Mouse (Mus musculus): ENCODE measurements around the gene Wdr74.

Wdr74 gene

DNA sequence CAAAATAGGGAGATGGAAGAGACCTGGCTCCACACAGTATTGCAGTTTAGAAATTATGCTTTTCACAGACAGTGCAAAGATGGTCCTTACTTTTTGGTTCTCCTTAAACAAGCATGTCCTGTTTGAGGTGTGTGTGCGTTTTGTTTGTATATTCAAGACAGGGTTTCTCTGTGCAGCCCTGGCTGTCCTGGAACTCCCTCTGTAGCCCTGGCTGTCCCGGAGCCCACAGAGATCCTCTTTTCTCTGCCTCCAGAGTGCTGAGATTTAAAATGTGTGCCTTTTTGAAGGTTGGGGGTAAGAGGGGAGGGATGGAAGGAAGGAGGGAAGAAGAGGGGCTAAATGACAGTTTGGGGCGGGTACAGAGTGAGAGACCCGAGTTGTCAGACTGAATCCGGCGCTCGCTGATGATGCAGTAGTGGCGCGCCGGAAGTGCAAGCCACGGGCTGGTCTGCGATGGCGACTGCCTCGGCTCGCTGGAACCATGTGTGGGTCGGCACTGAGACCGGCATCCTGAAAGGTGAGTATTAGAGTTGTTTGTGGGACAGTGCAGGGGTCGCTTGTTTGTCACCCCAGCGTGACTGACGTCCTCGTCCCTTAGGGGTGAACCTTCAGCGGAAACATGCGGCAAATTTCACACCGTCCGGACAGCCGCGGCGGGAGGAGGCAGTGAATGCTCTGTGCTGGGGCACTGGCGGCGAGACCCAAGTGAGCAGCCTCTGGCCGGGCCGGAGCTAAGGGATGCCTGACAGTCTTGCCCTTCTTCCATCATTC lies at the start of gene Wdr74:
Wdr74 (plus strand) TSS at position 439 of the 771 bp plus-strand sequence.
- DNase-seq (ENCODE audit: low spot score), result peak; percentile 93

DNA sequence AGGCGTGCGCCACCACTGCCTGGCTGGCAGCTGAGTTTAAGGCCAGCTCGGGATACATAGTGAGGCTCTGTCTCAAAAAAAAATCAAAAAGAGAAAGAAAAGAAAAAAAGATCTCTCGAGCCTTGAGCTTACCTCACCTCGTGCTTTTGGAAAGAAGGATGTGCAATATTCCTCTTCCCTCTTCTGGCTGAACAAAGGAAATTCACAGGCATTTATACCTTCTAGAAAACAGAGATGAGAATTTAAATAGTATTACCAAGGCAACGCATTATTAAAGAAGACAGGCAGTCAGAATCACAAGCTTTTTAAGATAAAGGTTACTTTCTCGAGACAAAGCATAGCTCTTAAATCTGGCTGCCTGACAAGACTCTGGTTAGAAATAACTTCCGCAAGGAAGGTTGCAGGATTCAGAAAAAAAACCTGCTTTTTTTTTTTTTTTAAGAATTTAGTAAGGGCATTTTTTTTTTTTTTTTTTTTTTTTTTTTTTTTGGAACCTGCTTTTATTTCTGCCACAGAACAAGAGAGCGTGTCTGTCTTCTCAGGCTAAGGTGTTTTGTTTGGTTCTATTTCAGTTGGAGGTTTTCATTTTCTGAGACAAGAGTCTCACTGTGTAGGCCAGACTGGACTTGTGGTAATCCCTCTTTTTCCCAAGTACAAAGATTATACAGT lies 43.6 kb upstream of the Wdr74 start:
- DNase-seq (ENCODE audit: low spot score), result no peak

DNA sequence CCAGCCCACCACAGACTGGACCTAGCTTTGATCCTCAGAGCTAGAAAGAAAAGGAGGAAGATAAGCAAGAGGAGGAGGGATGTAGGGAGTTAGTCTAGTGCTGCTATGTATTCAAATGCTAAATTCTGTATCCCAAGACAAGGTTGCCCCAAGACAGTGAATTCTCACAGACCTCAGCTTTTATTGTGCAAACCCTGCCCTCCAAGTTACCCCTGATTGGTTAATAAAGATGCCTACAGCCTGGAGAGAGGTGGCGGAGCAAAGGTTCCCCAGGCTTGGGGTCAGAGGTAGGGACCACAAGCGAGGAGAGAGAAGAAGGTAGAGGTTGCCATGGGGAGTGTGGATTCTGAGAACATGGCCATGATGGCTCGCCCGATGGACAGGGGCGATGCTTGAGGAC lies 42.9 kb upstream of the Wdr74 start:
- no peak for DNase-seq (ENCODE audit: low spot score)

DNA sequence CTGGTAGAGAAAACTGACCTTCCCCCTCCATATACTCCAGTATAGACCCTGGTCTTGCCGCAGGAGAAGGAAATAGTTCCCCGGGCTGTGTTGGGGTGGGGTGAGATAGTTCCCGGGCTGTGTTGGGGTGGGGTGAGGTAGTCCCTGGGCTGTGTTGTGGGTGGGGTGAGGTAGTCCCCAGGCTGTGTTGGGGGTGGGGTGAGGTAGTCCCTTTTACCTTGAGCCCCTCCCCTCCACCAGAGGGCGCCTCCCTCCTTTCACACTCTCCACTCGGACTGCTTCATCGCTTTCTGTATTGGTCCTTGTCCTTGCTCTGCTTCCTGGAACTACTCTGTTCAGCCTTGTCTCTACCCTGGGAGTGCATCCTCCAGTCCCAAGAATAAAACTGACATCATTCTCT lies 40.3 kb upstream of the Wdr74 start:
- no peak for DNase-seq (ENCODE audit: low spot score)

DNA sequence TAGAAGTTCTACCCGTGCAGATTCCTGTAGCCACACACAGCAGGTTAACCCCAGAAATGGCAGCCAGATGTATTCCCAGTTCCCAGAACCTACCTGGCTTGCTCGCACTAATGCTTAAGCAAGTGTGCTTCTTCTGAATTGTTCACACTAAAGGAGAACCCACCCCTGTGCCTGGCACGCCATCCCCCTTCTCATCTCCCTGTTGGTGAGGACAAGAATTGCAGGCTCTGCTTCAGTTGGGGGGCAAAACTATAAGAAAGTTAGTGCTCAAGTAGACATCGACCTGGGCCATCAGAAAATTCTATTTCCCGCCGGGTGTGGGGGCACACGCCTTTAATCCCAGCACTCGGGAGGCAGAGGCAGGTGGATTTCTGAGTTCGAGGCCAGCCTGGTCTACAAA lies 36.0 kb upstream of the Wdr74 start:
- DNase-seq (ENCODE audit: low spot score), result no peak

DNA sequence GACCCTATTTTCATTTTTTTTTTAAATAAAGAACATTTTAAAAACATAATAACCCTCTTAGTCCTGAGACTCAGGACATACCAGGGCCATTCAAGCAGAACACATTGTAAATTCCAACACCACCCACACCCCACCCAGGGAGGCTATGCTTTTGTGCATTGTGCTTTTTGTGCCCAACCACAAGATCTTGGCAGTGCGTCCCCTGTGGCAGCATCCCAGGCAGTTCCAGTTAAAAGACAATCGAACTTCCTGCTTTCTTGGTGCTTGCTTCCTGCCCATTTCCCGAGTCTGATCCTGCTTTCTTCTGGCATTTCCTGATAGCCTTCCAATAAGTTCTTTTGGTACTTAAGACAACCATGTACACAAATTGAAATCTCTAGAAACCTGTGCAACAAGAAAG lies 33.2 kb upstream of the Wdr74 start:
- no peak for DNase-seq (ENCODE audit: low spot score)

DNA sequence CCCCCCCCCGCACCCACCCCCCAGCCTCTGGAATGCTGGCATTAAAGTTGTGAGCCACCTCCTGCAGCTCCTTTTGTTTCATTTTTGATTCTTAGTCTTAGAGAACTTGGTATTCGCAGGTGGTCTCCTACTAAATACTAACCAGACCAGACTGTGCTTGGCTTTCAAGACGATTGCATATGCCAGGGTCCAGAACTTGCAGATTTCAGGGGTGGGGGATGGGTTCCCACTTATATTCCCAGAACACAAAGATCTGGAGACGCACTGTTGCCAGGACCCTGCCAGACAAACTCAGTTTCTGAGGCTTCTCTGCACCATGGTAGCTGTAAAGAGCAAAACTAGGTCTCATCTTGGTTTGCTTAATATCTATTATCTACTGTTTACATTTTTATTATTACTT lies 32.1 kb upstream of the Wdr74 start:
- no peak for DNase-seq (ENCODE audit: low spot score)

DNA sequence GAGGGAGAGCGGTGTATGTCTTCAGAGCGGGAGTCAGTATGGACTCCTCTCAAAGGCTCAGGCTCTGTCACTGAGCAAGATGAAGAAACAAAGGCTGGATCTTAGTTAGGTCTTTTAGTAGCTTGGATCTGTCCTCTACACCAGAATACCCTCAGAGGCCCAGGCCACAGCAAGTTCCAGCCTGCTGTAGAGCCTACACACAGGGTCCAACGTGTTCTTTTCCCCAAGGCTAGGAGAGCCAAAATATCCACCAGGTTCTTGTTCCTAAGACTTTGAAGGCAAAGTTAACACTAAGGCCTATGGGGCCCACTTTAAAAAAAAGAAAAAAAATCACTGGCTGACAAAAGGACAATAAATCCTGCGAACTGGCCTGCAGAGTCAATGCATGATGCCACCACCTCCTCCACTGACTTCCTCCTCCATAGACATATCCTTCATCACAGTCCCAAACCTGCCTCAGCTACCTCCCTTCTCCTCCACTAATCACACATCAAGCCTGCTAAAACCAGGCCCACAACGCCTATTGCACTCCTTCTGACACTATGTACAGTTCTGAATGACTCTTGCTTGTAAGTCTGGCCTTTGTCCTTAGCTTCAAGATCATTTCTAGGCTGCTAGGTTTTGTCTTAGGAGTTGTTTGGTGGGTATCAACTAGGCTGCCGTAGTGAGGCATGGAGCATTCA lies 30.5 kb upstream of the Wdr74 start:
- DNase-seq (ENCODE audit: low spot score), result no peak

DNA sequence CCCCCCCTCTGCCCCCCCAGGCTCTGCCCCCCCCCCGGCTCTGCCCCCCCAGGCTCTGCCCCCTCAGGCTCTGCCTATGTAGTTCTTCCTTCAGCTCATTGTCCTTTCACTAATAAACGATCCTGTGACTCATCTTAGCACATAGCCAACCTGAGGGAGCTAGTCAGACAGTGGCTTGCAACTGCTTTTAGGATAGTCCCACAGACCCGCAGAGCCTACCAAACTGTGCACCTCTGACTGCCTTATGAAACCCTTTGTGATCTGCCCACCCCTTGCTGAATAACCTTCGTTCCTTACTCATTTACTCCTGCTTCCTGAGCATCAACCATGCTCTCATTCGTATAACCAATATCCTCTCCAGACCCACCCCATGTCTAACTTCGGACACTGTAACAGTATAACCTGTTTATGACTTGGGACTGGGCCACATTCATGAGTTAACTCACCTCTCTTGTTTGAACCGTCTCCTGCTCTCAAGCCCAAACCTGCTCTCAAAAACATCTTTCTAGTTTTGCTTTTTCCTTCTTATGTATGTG lies 29.4 kb upstream of the Wdr74 start:
- DNase-seq (ENCODE audit: low spot score), result no peak

DNA sequence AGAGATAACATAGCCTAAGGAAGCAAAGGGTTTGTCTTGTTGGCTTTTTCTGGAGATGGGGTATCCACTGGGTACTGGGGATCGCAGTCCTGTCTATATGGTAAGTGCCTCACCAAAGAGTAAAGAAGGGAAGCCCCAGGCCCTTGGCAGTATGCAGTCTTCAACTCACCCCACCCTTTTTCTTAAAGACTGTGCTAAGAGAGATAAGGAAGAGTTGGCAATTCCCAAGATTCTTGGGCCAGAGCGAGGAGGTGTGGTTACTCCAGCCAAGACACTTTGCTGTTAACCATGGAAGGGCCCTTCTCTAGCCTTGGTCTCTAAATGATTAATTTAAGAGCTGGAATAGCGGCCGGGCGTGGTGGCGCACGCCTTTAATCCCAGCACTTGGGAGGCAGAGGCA lies 28.7 kb upstream of the Wdr74 start:
- no peak for DNase-seq (ENCODE audit: low spot score)

DNA sequence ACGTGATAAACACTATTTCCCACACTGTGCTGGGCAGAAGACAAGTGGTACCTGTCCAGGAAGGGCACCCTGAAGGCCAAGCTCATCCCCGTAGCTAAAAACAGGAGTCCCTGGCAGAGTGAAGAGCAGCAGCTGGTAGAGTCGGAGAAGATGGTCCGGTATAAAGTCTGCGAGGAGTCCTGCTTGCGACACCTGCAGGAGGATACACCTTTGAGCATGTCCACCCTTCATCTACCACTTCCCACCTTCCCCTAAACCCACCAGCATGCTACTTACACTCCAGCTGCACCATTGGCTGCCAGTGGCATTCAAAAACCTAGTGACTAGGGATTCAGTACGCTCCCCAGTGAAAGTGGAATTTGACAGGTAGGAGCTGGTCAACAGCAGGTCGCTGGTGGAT lies 26.7 kb upstream of the Wdr74 start:
- no peak for DNase-seq (ENCODE audit: low spot score)

DNA sequence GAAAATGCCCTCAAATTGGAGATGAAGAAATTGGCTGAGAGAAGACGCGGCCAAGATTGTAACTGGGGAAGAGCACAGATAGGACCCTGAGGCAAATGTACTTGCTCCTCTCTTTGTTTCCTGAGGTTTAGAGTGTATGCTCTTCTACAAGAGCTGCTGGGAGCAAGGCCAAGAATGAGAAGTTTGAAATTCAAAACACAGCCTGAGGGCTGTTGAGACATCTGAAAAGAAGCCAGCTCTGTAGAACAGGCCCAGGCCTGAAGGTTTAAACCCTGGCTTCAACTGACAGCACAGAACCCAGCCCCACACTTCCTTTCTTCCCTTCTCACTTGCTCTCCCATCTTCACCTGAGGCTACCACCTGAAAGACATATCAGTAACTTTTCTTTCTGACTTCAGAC lies 25.6 kb upstream of the Wdr74 start:
- no peak for DNase-seq (ENCODE audit: low spot score)

DNA sequence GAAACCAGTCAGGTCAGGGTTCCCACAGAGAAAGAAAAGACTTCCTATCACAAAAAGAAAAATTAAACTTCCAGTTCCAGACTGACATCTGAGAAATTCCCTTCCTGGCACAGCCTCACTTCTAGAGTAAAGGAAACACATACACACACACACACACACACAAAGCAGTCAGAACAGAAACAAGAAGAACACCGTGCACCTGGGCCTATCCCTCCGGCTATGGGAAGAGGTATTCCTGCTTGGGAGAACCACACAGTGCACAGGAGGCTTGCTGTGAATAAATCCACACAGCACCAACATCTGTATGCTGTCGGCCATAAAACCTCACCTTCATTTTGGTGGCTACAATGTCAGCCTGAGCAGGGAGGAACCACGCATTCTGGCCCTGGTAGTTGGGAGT lies 24.1 kb upstream of the Wdr74 start:
- no peak for DNase-seq (ENCODE audit: low spot score)

DNA sequence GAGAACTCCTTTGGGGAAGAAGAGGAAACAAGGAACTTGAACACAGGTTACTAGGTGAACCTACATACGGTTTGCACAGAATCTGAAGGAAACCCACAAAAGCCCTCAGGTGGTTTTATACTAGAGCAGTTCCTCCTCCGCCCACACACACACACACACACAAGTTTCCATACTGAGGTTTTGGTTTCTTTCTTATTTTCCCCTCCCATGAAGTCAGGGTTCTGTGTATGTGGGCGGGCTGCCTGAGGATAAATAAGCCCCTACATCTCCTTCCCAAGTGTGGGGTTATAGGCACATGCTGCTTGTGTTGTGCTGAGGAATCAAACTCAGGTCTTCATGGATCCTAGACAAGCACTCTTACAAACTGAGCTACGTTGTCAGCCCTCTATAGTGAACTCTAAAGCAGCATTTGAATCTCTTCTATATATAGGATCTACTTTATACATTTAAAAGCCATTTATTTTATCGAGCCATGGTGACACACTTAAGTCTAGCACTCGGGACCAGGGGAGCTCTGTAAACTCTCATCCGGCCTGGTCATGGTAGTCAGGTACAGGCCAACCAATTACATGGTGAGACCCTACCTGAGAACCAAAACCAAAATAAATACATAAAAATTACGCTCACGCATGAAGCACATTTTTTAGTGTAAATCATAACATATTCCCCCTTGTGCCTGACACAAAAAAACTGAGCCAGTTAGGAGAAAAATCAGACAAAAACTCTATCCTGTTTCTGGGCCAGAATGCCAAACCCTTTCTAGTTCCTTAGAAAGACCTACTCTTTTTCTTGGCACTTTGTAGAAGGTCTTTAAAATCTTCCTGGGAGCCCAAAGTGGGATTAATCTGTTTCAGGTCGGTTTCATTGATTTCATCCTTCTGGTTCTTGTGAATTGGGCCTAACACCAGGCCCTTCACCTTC lies 23.4 kb upstream of the Wdr74 start:
- no peak for DNase-seq (ENCODE audit: low spot score)

DNA sequence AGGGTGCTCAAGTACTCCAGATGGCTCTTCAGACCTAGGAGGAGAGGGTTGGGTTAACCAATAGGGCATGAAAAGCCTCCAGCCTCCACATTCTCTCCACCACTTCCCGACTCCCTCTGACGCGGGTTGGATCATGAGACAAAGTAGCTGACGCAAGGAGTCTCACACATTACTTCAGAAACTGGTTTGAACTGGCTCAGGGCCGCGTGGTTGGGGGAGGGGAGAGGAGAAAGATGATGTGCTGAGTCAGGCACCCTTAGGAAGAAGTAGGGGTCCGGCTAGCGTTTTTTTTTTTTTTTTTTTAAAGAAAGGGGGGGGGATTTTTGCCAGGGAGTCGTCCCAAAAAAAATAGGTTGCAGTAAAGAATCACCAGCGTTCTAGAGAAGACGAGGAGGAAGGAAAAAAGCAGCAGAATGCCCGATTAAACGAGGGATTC lies 22.7 kb upstream of the Wdr74 start:
- DNase-seq (ENCODE audit: low spot score), result peak; percentile 55

DNA sequence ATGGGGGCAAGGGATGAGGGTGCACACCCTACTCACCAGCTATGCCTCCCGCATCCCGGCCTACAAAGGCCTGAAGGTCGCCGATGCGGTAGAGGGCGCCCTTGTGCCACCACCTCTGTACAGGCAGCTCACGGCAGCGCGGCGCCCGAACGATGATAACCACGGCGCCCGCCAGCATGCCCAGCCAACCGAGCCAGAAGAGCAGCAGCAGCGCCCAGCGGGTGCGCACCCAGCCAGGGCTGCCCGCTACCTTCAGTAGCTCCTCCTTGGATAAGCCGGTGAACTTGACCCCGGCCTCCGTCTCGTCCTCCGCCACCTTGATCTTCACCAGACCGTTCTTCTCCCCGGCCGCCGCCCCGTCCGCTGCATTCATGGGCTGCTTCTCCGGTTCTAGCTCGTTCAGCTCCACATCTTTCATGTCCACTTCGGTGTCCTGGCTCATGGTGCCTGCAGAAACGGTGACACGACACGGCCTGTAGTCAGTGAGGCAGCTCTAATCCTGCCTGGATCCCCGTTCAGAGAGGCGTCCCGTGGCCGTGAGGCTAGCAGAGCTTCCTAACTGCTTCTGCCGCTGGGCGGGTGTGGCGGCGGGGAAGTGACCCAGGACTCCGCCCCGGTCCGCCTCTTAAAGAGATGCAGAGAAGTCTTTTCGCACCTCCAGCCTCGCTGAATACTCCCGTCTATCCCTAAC lies 22.2 kb upstream of the Wdr74 start:
- DNase-seq (ENCODE audit: low spot score), result peak; percentile 89

DNA sequence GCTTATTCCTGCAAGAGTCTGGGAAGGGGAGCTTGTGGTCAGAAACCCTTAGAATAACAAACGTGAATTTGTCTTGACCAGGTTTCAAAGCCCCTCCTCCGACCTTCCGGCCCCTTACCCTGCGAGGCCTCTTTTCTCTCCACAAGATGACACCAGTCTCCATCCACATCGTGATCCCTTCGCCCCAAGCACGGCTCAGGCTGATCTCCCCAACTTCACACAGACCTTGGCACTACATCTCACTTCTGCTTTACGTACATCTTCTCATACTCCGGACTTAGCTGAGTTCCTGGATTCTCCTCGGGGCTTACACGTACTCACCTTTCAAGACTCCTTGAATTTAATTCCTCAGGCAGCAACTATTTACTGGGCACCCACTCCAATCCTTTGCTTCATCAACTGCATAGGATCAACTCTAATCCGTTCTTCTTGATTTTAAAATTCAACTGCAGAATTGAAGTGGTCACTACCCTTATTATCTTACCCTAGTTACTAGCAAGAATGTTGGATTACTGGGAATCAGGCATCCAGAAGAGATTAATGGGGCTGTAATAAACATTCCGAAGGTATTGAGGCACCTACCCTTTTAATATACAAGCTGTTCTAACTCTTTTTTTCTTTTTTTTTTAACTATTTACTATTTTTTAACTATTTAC lies 21.5 kb upstream of the Wdr74 start:
- no peak for DNase-seq (ENCODE audit: low spot score)

DNA sequence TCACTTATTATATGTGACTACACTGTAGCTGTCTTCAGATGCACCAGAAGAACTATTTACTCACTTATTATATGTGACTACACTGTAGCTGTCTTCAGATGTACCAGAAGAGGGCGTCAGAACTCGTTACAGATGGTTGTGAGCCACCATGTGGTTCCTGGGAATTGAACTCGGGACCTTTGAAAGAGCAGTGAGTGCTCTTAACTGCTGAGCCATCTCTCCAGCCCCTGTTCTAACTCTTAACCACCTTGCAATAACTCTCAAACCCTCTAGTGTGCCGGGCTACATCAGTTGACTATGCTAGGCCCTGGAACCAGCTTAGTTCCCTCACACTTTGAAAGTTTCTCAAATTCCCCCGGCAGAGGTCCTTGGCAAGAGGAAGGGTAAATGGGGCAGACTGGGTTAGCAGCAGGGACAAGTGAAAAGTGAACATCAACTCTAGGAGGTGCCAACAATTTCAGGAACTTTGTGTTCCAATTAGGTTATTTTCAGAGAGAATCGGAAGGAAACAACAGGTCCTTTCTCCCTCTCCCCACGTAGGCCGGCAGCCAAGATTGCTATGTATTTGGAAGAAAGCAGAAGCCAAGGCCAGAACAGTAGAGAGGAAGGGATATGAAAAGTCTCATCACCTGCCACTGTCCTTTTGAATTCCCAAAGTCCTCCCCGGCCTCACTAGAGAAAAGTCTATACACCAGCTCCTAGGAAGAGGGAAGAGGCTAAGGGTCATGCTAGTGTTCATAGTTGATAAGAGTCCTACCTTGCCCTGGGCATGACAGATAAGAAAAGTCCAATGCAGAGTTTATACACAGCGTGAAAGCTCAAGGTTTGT lies 20.8 kb upstream of the Wdr74 start:
- DNase-seq (ENCODE audit: low spot score), result no peak

DNA sequence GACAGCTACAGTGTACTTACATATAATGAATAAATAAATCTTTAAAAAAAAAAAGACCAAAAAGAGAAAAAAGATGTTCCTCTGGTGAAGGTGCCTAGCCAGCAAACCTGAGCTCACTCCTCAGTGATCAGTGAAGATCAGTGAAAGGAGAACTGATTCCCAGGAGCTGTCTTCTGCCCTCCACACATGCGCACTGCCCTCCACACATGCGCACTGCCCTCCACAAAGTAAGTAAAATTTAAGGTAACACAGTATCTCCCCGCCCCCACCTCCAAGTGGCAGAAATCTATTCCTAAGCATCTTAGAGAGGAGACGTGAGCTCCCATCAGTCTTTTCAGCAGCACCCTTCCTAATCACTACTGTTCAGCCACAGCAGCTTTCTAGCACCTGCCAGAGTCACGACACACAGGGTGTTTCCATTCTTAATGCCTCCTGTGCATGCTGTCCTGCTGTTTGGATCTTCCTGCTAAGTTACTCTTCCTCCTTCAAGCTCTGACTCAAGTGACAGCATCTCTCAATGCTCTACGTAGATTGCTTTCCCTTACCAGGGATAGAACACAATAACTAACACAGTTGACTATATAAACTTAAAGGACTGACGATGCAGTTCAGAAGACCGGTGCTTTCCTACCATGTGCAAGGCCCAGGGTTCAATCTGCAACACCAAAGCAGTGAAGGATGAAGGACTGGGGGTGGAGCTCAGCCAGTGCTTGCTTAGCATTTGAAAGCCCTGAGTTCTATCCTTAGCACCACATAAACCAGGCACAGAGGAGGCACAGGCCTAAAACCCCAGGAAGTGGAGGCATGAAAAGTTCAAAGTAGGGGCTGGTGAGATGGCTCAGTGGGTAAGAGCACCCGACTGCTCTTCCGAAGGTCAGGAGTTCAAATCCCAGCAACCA lies 19.5 kb upstream of the Wdr74 start:
- DNase-seq (ENCODE audit: low spot score), result no peak
